Mouse (Mus musculus) kidney, postnatal 4 days (tissue): ENCODE measurements around the gene Pip4k2b.
"Not testable (repeated sequence)": the region's sequence is repeated elsewhere in the genome, so short reads cannot be mapped to it uniquely, and the experiment has no call there.

Experiments used
- DNase-seq, 2 experiments: peaks; one replicate each; pipeline ENCODE4 v3.0.0; 2021; ENCODE audit warnings: mixed read lengths in 2 of 2

Gene Pip4k2b

GRCm38 (mm10) chr11:97744063-97744717 lies at the start of gene Pip4k2b:
TSS of gene Pip4k2b (minus strand) at chr11:97744704.
- peak; percentile 67 to 80 for DNase-seq

DNA sequence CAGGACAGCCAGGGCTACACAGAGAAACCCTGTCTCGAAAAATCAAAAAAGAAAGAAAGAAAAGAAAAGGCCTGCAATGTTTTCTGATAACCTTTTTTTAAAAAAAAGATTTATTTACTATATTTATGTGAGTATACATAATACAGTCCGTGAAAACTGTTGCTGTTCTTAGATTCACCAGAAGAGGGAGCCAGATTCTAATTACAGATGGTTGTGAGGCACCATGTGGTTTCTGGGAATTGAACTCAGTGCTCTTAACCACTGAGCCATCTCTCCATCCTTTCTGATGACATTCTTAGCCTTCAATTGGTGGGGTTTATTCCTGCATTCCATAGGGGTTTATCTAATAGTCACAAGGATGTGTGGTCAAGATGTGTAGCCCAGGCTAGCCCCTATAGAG lies 48.7 kb upstream of the Pip4k2b start:
- DNase-seq: no peak

- not testable (repeated sequence) for DNase-seq
Observed at GRCm38 (mm10) chr11:97790778-97791438, 46.4 kb upstream of the Pip4k2b start.

DNA sequence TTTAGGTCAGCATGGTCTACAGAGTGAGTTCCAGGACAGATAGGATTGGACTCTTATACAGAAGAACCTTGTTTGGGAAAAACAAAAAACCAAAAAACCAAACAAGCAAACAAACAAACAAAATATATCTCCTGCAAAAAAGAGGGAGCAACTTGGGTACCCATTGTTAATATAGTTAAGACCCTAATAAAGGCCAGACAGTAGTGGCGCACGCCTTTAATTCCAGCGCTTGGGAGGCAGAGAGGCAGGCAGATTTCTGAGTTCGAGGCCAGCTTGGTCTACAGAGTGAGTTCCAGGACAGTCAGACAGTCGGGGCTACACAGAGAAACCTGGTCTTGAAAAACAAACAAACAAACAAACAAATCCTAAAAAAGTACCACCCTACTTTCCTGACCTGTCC lies 45.2 kb upstream of the Pip4k2b start:
- DNase-seq: no peak

- no peak for DNase-seq
Observed at GRCm38 (mm10) chr11:97787961-97788360, 43.5 kb upstream of the Pip4k2b start.

DNA sequence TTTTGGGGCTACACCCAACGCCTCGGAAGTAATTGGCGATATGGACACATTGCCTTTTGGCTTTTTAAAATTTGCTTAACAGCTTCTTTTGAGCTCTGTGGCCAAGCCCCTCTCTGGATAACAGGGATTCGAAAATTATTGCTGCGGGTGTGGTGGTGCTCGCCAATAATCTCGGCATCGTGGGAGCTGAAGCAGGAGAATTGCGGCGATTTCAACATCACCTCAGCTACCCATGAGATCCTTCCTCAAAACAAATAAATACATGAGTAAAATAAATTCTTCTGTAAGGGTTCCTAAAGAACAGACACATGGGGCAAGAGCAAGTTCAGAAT lies 38.0 kb upstream of the Pip4k2b start:
- no peak for DNase-seq

DNA sequence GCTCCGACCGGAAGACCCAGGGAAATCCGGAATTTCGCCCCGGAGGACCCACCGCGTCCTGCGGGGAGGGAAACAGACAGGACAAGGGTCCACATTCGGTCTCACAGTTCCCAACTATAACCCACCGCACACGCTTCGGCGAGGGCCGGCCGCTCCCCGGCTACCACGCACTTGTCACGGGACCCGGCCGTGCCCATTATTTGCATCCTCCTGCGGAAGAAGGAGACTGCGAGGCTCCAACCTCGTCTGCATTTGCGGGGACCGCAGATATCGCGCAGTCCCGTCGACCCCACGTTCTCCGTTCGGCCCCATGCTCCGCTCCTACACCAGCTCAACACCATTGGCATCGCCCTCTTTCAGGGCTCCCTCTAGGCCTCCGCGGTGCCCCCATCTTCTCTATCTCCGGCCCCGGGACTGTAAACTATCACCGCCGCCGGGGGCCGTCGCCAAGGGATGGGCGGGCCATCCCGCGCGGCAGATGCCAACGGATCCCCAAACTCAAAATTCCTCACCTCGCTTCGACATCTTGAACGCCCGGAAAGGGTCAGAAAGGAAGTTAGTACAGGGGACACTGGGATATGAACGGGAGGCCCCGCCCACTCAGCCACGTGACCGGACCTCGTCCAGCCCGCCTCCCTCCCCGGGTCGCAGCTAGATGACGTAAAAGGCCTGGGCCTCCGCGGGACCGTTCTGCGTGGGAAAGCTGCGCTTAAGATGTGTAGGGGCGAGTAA lies 37.5 kb upstream of the Pip4k2b start, which contains the start of gene Rpl23:
Gene Rpl23 (minus strand): TSS at position 606 of the 732 bp plus-strand sequence.
- DNase-seq: peak; percentile 100

DNA sequence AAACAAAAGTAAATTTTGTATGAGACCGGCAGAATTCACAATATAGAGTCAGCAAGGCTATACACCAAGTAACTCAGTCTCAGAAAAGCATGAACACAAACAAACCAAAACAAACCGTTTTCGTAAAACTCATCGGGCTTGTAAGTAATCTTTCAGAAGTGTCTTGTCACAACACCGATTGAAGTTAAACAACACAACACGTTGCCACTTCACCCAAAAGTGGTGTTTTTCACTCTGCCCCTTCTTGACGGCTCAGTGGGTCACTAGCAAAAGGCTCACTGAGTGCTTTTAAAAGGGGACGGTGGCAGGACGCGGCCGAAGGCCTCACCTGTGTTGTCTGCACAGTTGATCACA lies 37.0 kb upstream of the Pip4k2b start:
- no peak for DNase-seq

GRCm38 (mm10) chr11:97779968-97780701 lies 35.6 kb upstream of the Pip4k2b start:
- no peak for DNase-seq

DNA sequence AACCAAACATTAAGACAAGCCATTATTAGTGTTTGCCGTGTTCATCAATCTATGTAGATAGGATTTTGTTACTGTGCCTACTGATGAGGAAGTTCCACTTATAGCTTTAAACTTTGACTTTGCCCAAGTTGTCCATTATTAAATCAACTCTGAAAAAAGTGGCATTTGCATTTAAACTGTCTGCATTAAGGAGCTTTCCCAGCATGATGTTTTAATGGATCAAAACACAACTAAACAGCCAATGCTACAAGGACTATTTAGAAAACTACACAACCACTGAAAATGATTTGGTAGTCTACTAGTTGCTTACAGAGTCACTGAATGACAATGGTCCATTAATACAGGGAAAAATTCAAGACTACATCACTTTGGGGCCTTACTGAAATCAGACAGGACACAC lies 34.4 kb upstream of the Pip4k2b start:
- DNase-seq: no peak

DNA sequence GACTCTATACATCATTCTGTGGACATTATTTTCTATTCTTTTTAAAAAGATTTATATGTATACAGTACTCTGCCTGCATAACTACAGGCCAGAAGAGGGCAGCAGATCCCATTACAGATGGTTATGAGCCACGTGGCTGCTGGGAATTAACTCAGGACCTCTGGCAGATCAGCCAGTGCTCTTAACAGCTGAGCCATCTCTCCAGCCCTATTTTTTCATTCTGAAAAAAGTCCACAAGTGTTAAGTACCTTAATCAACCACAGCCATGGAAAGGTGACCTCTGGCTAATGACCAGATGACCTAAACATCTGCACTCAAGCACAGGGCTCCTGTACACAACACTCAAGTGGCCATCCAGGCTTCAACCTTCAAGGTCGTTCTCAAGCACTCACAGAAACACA lies 32.6 kb upstream of the Pip4k2b start:
- DNase-seq: peak; percentile 51 to 63

DNA sequence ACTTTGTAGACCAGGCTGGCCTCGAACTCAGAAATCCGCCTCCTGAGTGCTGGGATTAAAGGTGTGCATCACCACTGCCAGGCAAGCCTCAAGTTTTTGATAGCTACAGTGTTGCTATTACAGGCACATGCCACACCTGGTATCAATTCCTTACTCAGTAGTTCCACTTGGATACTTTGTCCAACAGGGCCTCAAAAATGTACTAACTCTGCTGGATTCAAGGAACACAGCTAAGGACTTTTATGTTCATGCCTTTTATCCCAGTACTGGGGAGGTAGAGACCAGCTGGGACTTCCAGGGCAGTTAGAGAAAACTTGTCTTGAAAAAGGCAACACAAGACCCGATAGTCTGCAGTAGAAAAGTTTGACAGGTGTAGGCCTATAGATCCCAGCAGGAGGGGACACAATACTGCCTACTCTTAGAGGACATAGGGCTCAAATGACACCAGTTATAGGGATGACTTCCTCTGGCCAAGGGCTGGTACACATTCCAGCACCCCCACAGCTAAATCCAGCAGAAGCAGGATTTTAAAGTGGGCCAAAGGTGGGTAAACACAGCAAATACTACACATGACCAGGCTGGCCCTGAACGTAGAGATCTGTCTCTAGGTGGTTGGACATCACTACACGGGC lies 32.1 kb upstream of the Pip4k2b start:
- no peak for DNase-seq

DNA sequence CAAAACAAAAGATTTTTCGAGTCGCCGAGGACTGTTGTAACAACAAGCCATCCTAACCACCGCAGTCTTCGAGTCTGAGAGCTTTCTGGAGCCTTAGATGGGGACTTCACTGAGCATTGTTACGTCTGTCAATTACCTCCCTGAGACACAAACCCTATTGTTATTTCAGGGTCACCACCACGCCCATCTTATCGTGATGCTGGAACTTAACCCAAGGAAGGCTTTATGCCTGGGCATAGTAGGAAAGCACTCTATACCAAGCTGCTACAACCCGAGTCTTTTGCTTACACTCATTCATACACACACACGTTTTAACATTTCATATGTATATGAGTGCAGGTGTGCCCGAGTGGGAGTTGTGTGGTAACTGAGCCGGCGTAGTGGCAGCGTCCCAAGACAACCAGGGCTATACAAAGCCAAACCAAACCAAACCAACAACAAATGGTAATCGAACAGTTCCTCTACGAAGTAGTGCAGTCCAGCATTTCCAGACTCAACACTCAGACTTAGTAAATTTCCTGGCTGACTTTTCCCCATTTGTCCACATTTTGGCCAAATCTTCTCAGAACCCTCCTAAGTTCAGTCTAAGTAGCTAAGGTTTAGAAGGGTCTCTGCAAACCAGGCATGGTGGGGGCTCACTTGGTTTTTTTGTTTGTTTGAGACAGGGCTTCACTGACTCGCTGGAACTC lies 31.4 kb upstream of the Pip4k2b start, which contains the start of gene 1700001P01Rik:
Gene 1700001P01Rik (minus strand): TSS at position 111 of the 689 bp plus-strand sequence.
- DNase-seq: no peak

DNA sequence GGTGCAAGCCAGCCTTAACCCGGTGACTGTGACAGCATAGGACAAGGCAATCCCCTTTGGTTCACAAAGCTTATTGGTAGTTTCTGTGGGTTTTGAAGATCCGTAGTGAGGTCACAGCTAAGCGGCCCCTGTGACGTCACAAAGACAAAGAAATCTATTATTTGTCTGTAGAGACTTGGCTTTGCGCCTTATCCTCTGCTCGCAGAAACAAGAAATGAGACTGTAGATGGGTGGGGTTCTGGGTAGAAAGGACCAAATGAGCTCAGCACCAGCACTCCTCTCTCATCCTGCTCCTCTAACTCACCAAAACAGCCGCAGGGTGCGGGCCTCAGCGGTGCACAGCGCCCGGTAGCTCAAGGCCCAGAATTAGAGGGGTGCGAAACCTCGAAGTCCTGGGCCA lies 30.7 kb upstream of the Pip4k2b start:
- no peak for DNase-seq

DNA sequence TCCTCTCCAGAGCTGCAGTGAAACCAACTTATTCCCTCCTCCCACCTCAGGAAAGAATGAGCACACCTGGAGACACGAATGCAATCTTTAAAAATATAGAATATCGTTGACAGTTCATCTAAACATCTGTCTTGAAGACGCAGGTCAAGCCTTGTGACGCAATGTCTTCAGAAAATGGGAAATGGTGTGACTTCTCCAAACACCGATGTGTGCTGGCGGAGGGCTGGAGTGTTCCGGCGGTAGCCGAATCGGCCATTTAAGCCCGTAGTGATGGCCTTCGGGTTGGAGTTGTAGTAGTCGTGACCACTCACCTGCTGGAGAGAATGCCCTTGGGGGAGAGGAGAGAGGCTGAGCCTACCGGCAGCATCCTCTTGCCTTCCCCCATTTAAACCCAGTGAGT lies 26.9 kb upstream of the Pip4k2b start:
- DNase-seq: no peak

DNA sequence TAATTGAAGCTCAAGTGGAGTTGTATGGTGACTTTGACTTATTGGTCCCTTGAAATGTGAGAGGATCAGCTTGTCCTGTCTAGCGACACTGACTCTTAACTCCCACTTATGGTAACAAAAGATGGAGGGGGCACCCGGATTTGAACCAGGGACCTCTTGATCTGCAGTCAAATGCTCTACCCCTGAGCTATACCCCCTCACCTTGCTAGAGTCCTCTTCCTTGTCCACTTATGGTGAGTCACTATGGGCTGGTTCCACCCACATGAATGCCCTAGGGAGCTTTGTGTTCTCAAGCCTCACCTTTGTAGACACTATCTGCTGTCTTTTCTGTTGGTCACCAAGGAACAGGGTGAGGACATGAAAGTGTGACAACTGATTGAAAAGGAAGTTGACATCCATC lies 25.2 kb upstream of the Pip4k2b start:
- DNase-seq: no peak

- peak; percentile 96 to 97 for DNase-seq
Observed at GRCm38 (mm10) chr11:97766154-97766881, 21.8 kb upstream of the Pip4k2b start, which contains the start of gene Cwc25. TSS of gene Cwc25 (minus strand) at chr11:97766556.

GRCm38 (mm10) chr11:97761638-97762037 lies 17.1 kb upstream of the Pip4k2b start:
- no peak for DNase-seq

GRCm38 (mm10) chr11:97758942-97759341 lies 14.4 kb upstream of the Pip4k2b start:
- no peak for DNase-seq

GRCm38 (mm10) chr11:97758125-97758524 lies 13.6 kb upstream of the Pip4k2b start:
- no peak for DNase-seq

DNA sequence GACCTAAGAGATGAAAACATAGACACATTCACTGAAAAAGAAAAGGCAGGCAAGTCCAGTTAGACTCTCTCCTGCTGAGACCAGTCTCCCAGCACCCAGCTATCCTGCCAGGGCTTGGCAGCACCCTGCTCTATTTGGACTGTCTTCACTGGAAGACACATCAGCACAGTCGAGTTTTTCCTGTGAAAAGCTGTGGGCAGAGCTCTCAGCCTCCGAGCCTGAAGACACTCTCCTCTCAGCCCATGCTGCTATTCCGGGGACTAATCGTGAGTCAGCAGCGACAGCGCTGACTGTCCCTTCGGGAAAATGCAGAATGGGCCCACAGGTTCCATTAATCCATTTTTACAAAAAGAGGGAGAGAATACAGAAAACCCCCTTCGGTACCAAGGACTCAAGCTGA lies 8.8 kb upstream of the Pip4k2b start:
- DNase-seq: no peak
